Mouse (Mus musculus) granulocyte monocyte progenitor cell, adult 5-6 weeks (primary cell): ENCODE data around the gene Gcn1l1. TPM values are rescaled to one million over a fixed set of nuclear protein-coding genes. Genes with fewer than 3 reads are reported as not detected.

Experiments used
- ATAC-seq: replicated peaks from 2 replicates; pipeline ENCODE4 v1.8.0; 2016; ENCODE audit warnings: mild to moderate bottlenecking, moderate TSS enrichment, inconsistent platforms; ENCODE audit not compliant: poor library complexity, severe bottlenecking
- total RNA-seq, 2 experiments: library from RNA; stranded (forward) in 1 of 2; stranded (reverse) in 1 of 2; fragments of 200-712, 200-1000 nt in 1 of 2; fragments of >200 nt in 1 of 2; fragmentation: Nextera tagmentation in 1 of 2; gene quantifications; 2 replicates each; pipeline ENCODE4 v1.2.3; 2014 to 2017

Gene Gcn1l1
- total RNA-seq, 2 experiments from 2014 or later = 26.9 to 37.4 TPM

DNA sequence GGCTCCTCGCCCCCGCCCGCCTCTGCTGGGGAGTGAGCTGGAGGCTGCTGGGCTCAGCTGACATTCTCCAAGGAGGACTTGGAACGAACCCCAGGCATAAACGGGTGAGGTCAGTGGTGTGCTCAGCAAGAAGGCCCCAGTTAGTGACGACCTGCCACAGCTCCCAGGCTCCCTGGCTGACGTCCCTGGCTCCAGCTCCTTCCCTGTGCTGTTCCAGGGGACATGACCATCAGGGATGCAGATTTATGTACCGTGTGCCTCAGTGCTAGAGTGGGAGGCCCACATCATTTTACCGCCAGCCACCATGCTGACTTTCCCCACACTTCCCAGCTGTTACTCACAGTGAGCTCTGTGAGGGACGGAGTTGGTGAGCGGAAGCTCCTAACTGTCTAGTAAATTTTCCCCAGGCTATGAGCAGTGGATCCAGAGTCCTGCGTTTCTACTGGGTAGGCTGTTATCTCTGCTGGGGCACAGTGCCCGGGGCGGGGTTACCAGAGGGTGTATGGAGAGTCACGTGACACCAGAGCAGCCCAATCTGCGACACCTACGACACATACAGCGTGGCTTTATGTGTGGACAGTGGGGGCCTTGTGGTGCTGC lies 33.3 kb upstream of the Gcn1l1 start:
- no peak for ATAC-seq

DNA sequence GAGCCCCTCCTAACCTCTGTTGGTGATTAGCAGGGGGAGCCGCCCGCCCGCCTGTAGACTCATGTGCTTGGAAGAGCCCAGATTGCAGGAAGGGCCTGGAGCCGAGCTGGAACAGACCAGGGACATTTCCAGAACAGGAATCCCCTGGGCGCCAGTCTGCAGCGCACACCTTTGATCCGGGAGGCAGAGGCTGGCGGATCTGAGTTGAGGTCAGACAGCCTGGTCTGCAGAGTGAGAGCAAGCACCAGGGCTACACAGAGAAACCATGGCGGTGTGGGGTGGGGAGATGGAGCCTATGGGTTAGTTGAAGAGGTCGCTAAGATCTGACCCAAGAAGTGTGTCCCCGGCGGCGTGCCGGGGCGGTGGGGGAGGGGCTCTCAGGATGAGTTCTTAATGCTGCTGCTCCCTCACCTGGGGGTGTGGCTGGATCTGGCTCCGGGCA lies 30.7 kb upstream of the Gcn1l1 start:
- no peak for ATAC-seq

DNA sequence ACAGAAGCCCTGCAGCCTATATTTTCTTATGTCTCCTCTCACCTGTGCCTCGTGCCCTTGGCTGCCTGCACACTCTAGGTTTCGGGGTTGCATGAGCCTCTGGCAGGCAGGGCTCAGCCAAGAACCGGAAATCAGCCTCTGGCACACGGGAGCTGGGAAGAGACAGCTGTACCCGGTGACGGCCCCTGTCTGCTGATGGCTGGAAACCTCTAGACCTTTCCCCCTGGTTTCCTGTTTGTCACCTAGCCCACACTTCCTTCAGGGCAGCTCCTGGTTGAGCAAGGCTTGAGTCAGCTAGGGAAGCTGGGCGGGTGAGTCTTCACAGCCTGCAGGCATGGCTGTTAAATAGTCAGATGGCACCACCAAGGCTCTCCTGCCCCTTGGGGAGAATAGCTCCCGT lies 30.2 kb upstream of the Gcn1l1 start:
- ATAC-seq = peak; percentile 47

DNA sequence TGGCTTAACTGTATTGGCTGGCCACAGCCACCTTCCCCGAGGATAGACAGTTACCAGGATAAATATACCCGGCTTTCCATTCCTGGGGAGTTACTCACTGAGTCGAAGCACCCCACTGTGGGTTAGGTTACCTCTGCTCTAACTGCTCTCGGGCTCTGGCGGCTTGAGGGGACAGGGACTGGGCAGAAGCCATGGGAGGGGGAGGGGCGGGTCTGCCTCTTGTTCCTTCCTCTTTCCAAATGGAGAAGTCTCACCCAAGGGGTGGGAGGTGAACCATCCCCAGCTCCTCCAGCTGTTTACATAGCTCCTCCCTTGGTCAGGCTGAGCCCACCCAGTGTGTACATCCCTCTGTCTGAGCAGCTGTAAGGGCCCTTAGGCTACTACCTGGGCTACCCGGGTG lies 29.4 kb upstream of the Gcn1l1 start:
- peak; percentile 61 for ATAC-seq

DNA sequence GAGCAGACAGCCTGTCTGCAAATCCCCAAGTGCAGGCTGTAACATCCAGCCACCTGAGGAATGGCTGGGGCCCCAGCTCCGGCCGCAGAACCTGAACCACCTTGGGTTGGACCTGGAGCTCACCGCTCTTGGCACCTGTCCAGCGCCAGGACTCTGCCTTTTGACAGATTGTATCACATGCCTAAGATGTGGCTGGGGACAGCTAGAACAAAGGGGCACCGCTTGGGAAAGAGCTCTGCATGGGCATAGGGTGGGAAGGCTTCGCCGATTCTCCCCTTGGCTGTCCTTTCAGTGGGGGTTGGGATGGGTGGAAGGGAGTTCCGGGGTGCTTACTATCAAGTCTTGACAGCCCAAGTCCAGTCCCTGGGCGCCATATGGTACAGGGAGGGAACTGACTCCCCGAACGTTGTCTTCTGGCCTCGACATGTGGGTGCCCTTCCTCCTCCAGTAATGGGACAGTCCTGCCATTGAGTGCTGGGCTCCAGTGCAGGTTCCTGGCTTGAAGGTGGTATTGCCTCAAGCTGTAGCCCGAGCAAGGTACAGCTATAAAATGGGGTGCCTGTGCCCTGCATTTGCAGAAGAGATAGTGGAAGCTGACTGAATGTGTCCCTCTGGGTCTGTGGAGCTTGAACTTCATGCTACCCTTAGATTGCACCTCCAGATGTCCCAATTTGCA lies 26.9 kb upstream of the Gcn1l1 start:
- ATAC-seq = no peak

DNA sequence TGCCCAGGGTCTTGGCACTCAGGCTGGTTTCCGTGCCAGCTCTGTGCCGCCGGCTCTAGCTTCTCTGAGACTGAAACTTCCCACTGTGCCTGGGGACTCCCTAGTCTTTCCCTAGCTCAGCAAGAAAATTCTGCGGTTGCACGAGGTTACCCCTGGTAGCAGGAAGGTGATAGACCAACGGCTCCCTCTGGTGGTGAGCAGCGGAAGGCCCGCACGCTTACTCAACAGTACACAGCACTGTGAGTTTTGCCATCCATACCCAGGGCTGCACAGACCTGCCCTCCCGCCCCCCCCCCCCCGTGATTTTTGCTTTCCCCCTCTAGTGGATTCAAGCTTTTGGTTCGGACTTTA lies 26.4 kb upstream of the Gcn1l1 start:
- ATAC-seq = peak; percentile 47

DNA sequence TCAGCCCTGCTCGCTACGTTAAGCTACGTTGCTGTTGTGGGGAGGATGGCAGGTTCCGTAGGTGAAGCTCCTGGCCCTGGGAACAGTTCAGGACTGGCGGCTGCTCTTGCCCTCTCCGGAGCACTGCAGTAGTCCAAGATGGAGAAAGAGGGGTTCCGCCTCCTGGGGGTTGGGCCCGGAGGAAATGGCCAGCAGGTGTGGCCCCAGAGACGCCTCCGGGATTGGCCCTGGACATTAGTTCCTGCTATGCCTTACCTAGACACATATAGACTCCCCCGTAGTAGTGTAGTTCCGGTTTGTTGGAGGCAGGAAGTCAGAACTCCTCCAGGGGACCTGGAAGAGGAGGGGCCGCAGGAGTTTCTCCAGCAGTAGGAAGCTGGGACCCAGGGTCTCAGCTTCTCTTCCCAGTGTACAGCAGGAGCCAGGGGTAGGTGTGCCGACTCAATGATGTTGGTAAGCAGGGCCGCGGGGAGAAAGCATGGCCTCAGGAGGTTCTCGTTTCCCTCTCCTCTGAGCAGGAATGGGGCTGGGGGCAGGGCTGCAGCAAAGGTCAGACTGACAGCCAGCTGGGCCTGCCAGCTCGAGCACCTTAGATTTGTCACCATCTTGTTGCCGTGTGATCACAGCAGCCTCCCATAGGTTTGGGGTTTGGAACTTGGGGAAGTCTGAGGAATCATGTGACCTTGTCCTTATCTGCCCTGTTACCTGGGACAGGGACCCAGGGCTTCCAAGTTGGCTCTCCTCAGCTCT lies 22.2 kb upstream of the Gcn1l1 start:
- ATAC-seq = peak; percentile 50

DNA sequence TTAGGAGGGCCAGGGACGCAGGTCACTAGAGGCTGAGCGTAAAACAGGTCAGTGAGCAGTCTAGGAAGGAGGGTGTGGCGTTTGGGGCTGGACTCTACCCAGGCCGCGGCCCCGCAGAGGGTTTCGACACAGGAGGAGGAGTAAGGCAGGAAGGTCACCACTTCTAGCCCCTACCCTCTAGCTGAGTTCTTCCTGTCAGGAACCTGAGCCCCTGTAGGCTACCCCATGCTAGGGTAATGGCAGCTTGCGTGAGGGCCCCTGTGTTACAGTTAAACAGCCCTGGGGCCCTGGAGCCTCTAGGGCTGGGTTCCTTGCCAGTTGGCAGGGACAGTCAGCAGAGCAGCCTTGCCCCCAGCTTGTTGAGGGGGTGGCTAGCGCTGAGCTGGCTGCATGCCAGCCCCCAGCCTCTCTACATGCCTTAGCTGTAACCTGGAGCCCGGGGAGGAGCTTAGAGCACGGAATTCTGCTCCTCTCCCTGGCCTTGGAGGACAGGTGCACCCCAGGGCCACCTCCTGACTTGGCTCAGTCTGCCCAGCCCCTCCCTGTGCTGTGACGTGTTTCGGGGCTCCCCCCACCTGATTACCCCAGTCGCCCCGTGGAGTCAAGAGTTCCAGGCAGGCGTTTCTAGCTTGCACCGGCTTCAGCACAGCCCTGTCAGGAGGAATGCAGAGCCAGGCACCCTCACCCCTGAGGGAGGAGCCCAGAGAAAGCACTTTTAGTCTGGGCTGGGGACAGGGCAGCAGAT lies 21.4 kb upstream of the Gcn1l1 start:
- peak; percentile 57 for ATAC-seq

DNA sequence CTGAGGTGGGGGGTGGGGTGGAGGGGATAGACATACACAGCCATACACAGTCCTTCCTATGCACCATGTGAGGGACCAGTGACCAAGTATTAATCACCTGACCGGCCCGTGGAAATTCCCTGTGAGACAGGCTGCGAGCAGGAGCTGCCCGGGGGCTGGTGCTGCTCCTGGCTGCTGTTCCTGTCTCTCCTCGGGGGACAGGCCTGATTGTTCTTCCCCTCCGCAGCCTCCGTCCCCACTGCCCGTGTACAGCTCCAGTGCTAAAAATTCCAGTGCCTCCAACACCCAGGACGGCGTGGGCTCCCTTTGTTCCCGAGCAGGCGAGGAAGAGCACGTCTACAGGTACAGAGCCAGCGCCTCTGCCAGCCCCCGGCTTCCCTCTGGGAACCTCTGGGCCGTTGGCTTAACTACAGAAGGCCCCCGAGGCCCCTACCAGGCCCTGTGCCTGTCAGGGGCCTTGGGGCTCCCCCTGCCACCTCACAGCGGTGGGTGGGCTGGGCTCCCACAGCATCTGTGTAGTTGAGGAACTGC lies 20.3 kb upstream of the Gcn1l1 start:
- ATAC-seq = peak; percentile 33

DNA sequence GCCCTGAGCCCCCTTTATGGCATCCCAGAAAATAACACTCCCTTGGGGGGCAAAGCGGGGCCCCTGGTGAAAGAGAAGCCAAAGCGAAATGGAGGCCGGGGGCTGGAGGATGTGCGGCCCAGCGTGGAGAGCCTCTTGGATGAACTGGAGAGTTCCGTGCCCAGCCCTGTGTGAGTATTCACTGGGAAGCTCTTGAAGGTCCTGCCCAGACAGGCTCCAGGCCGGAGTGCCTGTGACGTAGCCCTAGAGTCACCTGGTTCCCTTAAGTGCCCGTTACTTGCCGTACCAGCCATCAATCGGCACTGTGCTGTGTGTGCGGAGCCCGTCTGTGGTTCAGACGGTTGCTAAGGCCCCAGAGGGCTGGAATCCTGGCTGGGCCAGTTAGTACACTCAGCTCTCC lies 19.4 kb upstream of the Gcn1l1 start:
- no peak for ATAC-seq

DNA sequence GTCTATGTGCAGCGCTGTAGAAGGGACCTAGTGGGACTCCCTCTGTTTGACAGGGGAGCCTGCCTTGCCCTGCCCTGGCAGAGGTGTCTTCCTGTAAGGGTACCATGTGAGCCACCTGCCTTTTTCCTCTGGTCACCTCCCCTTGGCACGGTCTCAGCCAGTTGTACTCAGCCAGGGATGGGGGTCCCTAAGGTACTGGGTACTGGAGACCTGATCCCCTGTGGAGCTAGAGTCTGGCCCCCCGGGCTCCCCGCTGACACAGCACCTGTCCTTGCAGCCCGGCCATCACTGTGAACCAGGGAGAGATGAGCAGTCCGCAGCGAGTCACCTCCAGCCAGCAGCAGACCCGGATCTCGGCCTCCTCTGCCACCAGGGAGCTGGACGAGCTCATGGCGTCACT lies 18.5 kb upstream of the Gcn1l1 start:
- no peak for ATAC-seq

DNA sequence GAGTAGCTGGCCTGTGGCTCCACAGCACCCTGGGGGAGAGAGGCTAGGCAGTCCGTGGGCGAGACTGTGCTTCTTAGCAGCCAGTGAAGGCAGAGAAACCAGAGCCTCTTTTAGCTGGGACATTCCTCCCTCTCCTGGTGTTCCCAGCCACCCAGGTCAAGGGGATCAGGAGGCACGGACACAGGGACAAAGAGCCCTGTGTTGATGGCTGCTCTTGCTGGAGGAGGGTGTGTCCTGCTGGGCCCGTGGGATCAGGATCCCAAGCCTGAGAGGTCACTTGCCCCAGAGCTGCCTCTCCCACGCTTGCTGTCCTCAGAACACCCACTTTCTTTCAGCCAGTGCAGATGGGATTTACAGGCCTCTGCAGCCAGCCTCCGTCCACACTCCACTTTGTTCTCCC lies 18.0 kb upstream of the Gcn1l1 start:
- no peak for ATAC-seq

DNA sequence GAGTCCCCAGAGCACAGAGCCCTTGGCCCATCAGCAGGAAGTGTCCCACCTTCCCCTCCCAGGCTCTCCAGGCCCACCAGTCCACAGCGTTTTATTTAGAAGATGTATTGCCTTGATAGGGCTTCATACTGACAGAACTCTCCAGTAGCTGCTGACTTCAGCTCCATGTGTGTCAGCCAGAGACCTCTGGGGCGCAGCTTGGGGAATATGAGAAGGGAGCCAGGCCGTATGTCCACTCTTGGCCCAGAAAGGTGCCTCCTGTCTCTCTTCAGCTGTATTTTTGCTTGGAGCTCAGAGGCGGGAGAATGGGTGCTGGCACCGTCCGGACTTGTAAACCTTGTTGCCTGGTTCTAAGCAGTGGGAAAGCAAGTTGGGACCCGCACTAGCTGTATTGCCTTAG lies 17.6 kb upstream of the Gcn1l1 start:
- no peak for ATAC-seq

DNA sequence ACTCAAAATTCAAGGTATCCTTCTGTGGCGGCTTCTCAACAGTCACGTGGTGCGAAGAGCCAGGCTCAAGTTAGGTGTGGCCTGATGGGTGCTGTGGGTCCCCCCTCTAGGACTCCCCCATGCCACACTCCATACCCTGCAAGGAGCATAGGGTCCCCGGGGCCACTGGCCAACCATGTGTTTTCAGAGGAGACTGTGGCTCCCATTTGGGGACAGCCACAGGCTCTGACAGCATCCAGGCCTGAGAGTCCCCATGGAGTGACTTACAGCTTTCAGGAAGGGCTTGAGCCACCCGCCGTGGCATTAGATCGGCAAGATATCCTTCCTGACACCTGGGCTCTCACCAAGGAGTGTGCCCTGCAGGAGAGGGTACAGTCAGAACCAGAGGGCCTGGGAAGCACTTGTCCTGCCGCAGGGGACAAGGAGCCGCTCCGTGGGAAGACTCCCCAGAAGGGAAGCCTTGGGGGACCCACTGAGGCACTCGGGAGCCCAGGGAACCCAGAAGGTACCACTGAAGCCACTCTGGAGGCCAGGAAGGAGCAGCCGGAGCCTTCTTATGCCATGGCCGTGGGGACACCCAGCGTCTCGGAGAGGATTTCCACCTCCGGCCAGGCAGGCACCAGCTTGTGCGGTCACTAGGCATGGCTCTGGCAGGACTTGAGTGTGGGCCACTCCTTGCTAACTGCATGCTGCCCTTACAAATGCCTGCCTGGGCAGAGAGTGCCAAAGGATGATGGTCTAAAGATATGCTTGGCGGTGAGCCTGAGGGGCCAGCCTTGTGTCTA lies 16.4 kb upstream of the Gcn1l1 start:
- no peak for ATAC-seq

DNA sequence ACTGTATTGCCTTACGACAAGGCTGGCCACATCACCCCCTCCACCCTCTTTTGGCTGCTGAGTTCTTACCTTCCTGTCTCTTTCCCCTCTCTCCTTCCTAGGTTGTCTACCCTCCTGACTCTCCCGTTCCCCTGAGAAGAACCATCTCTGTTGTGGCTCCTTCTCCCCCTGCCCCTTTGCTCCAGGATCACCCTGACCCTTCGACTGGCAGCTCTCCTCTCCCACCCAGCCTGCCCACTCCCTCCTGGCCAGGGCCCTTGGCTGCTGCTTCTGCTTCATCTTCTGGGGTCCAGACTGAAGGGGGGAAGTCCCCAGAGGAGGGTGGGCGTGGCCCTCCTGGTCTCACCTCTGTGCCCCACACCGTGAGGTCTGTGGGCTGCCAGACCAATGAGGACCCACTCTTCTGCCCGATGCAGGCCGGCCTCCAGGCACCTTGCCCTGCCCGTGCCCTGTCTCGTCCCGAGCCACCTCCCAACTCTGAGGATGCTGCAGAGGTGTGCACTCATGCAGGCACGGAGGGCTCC lies 14.5 kb upstream of the Gcn1l1 start:
- no peak for ATAC-seq

DNA sequence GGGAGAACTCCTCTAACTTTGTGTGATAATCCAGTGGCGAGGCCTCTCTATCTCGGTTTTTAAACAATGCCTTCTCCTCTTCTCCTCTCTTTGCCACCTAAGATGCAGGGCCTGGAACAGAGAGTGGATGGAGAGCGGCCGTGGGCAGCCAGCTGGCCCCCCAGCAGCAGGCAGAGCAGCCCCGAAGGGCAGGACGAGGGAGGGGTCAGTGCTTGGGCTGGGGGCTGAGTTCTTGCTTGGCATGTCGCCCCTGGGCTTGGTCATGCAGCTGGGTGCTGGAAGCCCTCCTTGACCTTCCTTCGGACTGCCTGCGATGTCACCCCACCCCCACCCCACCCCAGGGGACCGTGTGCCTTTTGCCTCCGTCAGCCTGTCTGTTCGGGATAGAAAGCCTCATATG lies 13.7 kb upstream of the Gcn1l1 start:
- no peak for ATAC-seq

DNA sequence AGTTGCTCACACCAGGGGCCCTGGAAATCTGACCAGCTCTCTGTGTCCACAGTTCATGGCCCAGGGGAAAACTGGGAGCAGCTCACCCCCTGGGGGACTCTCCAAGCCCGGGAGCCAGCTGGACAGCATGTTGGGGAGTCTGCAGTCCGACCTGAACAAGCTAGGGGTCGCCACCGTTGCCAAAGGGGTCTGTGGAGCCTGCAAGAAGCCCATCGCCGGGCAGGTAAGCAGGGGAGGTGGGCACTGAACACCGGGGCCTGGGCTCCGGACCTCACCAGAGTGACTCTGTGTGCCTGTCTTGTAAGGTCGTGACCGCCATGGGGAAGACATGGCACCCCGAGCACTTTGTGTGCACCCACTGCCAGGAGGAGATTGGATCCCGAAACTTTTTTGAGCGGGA lies 13.3 kb upstream of the Gcn1l1 start:
- ATAC-seq = no peak

DNA sequence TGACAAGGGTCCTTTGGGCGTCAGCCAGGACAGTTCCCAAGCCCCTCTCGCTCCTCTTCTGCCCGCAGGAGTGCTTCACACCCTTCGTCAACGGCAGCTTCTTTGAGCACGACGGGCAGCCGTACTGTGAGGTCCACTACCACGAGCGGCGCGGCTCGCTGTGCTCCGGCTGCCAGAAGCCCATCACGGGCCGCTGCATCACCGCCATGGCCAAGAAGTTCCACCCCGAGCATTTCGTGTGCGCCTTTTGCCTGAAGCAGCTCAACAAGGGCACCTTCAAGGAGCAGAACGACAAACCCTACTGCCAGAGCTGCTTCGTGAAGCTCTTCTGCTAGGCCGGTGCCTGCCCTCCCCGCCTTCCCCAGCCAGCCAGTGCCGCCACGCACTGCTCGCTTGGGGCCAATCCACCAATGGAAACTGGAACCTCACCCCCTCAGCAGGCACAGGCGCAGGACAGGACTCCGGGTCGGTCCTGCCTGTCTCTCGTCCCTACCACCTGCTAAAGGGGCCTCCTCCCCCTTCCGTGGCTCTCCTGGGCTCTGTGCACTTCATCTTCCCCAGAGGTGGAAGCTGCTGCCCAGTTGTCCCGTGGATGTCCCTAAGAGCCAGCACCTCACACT lies 11.1 kb upstream of the Gcn1l1 start:
- no peak for ATAC-seq

DNA sequence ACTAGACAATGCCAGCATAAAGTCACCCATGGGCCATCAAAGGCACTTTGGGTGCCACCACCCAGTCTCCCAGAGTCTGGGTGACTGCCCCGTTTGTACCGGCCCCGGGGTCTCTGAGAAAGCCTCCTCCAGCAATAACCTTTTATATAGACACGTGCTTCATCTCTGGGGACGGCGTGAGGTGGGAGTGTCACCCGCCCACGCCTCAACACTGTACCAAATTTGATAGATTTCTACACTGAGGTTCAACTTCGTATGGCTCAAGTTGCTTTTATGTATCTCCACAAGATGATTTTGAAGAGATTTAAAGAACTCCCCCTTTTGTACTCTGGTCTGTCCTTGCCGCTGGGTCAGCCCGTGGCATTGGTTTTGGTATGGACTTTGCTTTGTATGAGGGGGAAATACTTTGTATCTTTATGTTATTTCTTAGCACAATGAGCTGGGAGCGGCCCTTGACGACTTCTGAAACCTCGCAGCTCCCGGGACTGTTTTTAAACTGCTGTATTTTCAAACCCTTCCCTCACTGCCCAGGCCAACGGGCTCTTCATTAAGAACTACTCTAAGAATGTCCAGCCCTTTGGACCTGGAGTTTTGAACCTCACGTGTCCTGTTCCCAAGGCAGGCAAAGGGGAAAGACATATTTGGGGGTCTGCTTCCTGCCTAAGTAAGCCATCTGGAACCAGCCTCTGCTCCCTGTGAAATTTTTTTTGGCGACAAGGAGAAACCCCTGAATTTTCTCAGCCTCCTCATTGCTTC lies 10.3 kb upstream of the Gcn1l1 start:
- no peak for ATAC-seq
